ENCODE assay signal across 8 mouse cellular contexts in the genomic region with DNA sequence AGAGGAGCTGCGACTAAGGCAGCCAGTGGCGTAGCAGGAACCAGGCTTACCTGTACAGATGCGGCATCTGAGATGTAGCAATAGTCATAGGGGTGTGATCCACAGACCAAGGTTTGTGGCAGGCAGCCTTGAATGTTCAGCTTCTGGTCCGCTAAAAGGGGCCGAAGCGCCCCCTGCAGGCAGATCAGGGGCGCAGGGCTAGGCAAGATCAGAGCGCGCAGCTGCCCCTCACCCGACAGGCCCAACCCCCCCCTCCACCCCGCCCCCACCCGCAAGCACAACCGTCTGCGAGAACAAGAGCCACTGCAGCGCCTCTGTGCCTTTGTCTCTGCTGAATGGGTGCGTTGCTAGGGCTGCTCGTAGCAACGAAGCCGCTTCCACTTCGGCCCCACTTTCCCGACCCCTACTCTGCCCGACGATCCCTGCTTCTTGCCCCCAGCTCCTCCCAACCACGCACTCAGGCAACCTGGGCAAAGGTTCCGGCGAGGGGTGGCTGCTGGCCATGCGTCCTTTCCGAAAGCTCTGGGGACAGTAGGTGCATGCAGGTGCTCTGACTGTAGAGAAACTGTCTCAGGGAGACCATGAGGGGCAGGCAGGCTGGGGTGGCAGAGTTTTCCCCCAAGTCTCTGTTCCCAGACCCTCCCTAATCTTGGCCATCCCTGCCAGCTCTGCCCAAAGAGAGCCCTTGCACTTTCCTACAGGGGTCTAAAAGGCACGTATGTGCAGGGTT. TPM values are rescaled to one million over a fixed set of nuclear protein-coding genes. Genes with fewer than 3 reads are reported as not detected.
DNase-seq lines count a peak whose midpoint lies in the region; ATAC-seq and TF ChIP-seq lines count a peak whose summit lies in the region.

No protein-coding gene starts in this region.

- no peak for TF ChIP-seq POLR2A in spleen, adult 2 months (IDR thresholded peaks at IDR 0.05; ENCODE audit: low read depth, low read length)
- no peak for TF ChIP-seq POLR2A in testis, adult 2 months (IDR thresholded peaks at IDR 0.05; ENCODE audit: control insufficient read depth, low read depth, low read length)

- peak overlapping the region; percentile 60 for H3K4me2 ChIP-seq in heart, embryonic 16.5 days (ENCODE audit: low read depth, low read length)
- H3K4me2 ChIP-seq in midbrain, embryonic 12.5 days (replicated peaks): peak overlapping the region; percentile 53

- H3K27me3 ChIP-seq in spleen, adult 2 months (ENCODE audit: control insufficient read depth, insufficient read depth, low read length): no peaks in the 10 kb centered on the region
- H3K27me3 ChIP-seq in heart, embryonic 16.5 days (ENCODE audit: control insufficient read depth, insufficient read depth, low read length): peaks cover 12% of the 10 kb centered on the region
- H3K27me3 ChIP-seq in midbrain, embryonic 12.5 days: peaks cover 62% of the 10 kb centered on the region
- no peaks in the 10 kb centered on the region for H3K27me3 ChIP-seq in testis, adult 2 months (ENCODE audit: control insufficient read depth, insufficient read depth, low read length)

- no peak for DNase-seq in spleen, adult 2 months (ENCODE audit: low read depth in 1 of 2, low spot score in 2 of 2)
- no peak for DNase-seq in spleen, postnatal 36 days (ENCODE audit: low spot score in 2 of 2)
- peak; percentile 40 to 47 for DNase-seq in cerebellum, postnatal 36 days
- peak; percentile 29 to 59 for DNase-seq in layer of hippocampus, postnatal 25 days (ENCODE audit: extremely low spot score in 1 of 2, low spot score in 1 of 2)

- no peaks in the 10 kb centered on the region for H3K36me3 ChIP-seq in spleen, adult 2 months (ENCODE audit: control insufficient read depth, insufficient read depth, low read length)
- no peaks in the 10 kb centered on the region for H3K36me3 ChIP-seq in heart, embryonic 16.5 days (ENCODE audit: control insufficient read depth, insufficient read depth)
- H3K36me3 ChIP-seq in midbrain, embryonic 12.5 days: no peaks in the 10 kb centered on the region
- no peaks in the 10 kb centered on the region for H3K36me3 ChIP-seq in testis, adult 2 months (ENCODE audit: control insufficient read depth, insufficient read depth, low read length)

- no peaks in the 10 kb centered on the region for H3K4me1 ChIP-seq in spleen, adult 2 months (ENCODE audit: control insufficient read depth, insufficient read depth, insufficient read length)
- peaks cover 5% of the 10 kb centered on the region for H3K4me1 ChIP-seq in heart, embryonic 16.5 days (ENCODE audit: control insufficient read depth, insufficient read depth, low read length)
- H3K4me1 ChIP-seq in midbrain, embryonic 12.5 days: peaks cover 30% of the 10 kb centered on the region
- H3K4me1 ChIP-seq in testis, adult 2 months (ENCODE audit: control insufficient read depth, insufficient read depth, low read length): peaks cover 20% of the 10 kb centered on the region

- ATAC-seq in heart, embryonic 16.5 days (replicated peaks; ENCODE audit: extremely low read depth, insufficient read depth, low FRiP score): no peak
- ATAC-seq in midbrain, embryonic 12.5 days (ENCODE audit: low FRiP score, low read depth): peak; percentile 92
- ATAC-seq in erythroid progenitor cell, adult 5-6 weeks (replicated peaks; ENCODE audit: low FRiP score, poor library complexity, severe bottlenecking): no peak

- 0 out of 2 replicates have a peak, but pooled peaks have one; percentile 21 for TF ChIP-seq CTCF in spleen, adult 2 months (IDR thresholded peaks at IDR 0.05; ENCODE audit: extremely low read depth, insufficient read depth, insufficient read length, insufficient replicate concordance)
- TF ChIP-seq CTCF in testis, adult 2 months (IDR thresholded peaks at IDR 0.05; ENCODE audit: control insufficient read depth, insufficient read depth, insufficient replicate concordance, low read depth, low read length): peak; percentile 54; the same call in 1 of the 2 replicates

- no peaks in the 10 kb centered on the region for H3K9me3 ChIP-seq in heart, embryonic 16.5 days (replicated peaks; ENCODE audit: control insufficient read depth, low read length)
- H3K9me3 ChIP-seq in midbrain, embryonic 12.5 days: no peaks in the 10 kb centered on the region

- H3K4me3 ChIP-seq in spleen, adult 2 months (ENCODE audit: extremely low read depth, insufficient read depth, insufficient read length): no peak overlapping the region
- peak overlapping the region; percentile 30 for H3K4me3 ChIP-seq in heart, embryonic 16.5 days (ENCODE audit: low read length)
- peak overlapping the region; percentile 34 for H3K4me3 ChIP-seq in midbrain, embryonic 12.5 days
- H3K4me3 ChIP-seq in testis, adult 2 months (ENCODE audit: control insufficient read depth, low read depth, low read length): peak overlapping the region; percentile 71

- peak overlapping the region; percentile 34; the same call in 1 of the 2 replicates for H3K9ac ChIP-seq in heart, embryonic 16.5 days (ENCODE audit: low read length)
- peak overlapping the region; percentile 59 for H3K9ac ChIP-seq in midbrain, embryonic 12.5 days (replicated peaks)

- H3K27ac ChIP-seq in spleen, adult 2 months (ENCODE audit: insufficient read depth, low read length): no peak overlapping the region
- no peak overlapping the region for H3K27ac ChIP-seq in heart, embryonic 16.5 days (ENCODE audit: low read length)
- peak overlapping the region; percentile 70 for H3K27ac ChIP-seq in midbrain, embryonic 12.5 days (replicated peaks)
- H3K27ac ChIP-seq in testis, adult 2 months (ENCODE audit: control insufficient read depth, insufficient read depth, low read depth, low read length): peak overlapping the region; percentile 1; the same call in 1 of the 2 replicates

- WGBS in spleen, adult 2 months: 12% methylated on average over 28 of the region's 29 CpGs
- 5% methylated on average over 29 of the region's 29 CpGs for WGBS in heart, embryonic 16.5 days
- 2% methylated on average over 28 of the region's 29 CpGs for WGBS in midbrain, embryonic 12.5 days

RNA-seq across cellular contexts. Expression of a gene that starts 25.4 kb away (rescaled TPM):
- 15.1 and 15.7 TPM in 2 replicates for polyA plus RNA-seq in spleen, adult 2 months (2012; rRNA removed)
- polyA plus RNA-seq in heart, embryonic 16.5 days (2015; fragmentation: Nextera tagmentation; extraction: Ambion mirVana): not detected in 2 replicates
- not detected for total RNA-seq in layer of hippocampus, postnatal 25 days (2021)
- polyA plus RNA-seq in midbrain, embryonic 12.5 days (2016; fragmentation: Nextera tagmentation; extraction: Ambion mirVana): 0.29 and 0.39 TPM in 2 replicates
- 21.2 and 25.3 TPM in 2 replicates for polyA plus RNA-seq in testis, adult 2 months (2012; rRNA removed)
- not detected in 2 replicates for total RNA-seq in erythroid progenitor cell, adult 5-6 weeks (2015; ENCODE audit: low replicate concordance)
- total RNA-seq in erythroid progenitor cell, adult 5-6 weeks (2017; ENCODE audit: low replicate concordance): not detected in 2 replicates

RNA-seq across cellular contexts. Expression of a gene that starts 45.1 kb away (rescaled TPM):
- polyA plus RNA-seq in spleen, adult 2 months (2012; rRNA removed): 21.3 and 22.6 TPM in 2 replicates
- 214 and 217 TPM in 2 replicates for polyA plus RNA-seq in heart, embryonic 16.5 days (2015; fragmentation: Nextera tagmentation; extraction: Ambion mirVana)
- 100 to 1,000 TPM; 205 to 234 TPM for total RNA-seq in layer of hippocampus, postnatal 25 days (2021)
- polyA plus RNA-seq in midbrain, embryonic 12.5 days (2016; fragmentation: Nextera tagmentation; extraction: Ambion mirVana): 273 and 282 TPM in 2 replicates
- 95.4 and 115 TPM in 2 replicates for polyA plus RNA-seq in testis, adult 2 months (2012; rRNA removed)
- total RNA-seq in erythroid progenitor cell, adult 5-6 weeks (2015; ENCODE audit: low replicate concordance): 76.3 and 132 TPM in 2 replicates
- total RNA-seq in erythroid progenitor cell, adult 5-6 weeks (2017; ENCODE audit: low replicate concordance): 102 and 108 TPM in 2 replicates

Comparison
In these comparisons a context has a peak if more than half of its experiments do, and no peak if none do; other contexts are left out.
1. DNase-seq: peak in cerebellum, postnatal 36 days (2 of 2) and layer of hippocampus, postnatal 25 days (2 of 2); none in spleen, adult 2 months (0 of 2) and spleen, postnatal 36 days (0 of 2).
2. H3K27ac ChIP-seq: peak in midbrain, embryonic 12.5 days (single experiment) and testis, adult 2 months (single experiment); none in spleen, adult 2 months (single experiment) and heart, embryonic 16.5 days (single experiment).
3. RNA of a gene that starts 25.4 kb away (polyA plus RNA-seq): 21.2 to 25.3 TPM in testis, adult 2 months and 15.1 to 15.7 TPM in spleen, adult 2 months; 0.29 to 0.39 TPM in midbrain, embryonic 12.5 days and not detected in heart, embryonic 16.5 days; every median in the first group is over 10 times any median in the second.